Mouse (Mus musculus) forebrain, embryonic 14.5 days (tissue): ENCODE measurements around the gene Usp28. TPM values are rescaled to one million over a fixed set of nuclear protein-coding genes. Genes with fewer than 3 reads are reported as not detected.

Experiments used
- polyA plus RNA-seq: library from polyadenylated mRNA; unstranded; fragments of >200 nt; fragmentation: Nextera tagmentation; extraction: Ambion mirVana; gene quantifications from 2 replicates; pipeline ENCODE4 v1.2.1, GENCODE M21; 2014

The Usp28 gene
- polyA plus RNA-seq, 1 experiment from 2014 or later, result 19.5 TPM

Other genes starting within 250 kb of the Usp28 start
- 2.3 and 3.7 TPM in 2 replicates for gene Zbtb16, start 149.2 kb upstream of the Usp28 start, polyA plus RNA-seq
- gene Htr3a, start 74.3 kb upstream of the Usp28 start, polyA plus RNA-seq, result 4.2 and 4.8 TPM in 2 replicates
- not detected in 2 replicates for gene Htr3b, start 20.4 kb upstream of the Usp28 start, polyA plus RNA-seq
- 31.7 and 33.0 TPM in 2 replicates for gene Zw10, start 70.2 kb downstream of the Usp28 start, polyA plus RNA-seq
- gene Tmprss5, start 95.9 kb downstream of the Usp28 start, polyA plus RNA-seq, result 0.66 and 1.3 TPM in 2 replicates